Mouse (Mus musculus) E14TG2a.4 (cell line): Measurements from ENCODE around the gene Gad2.

Experiments used
- CTCF ChIP-seq: conservative IDR thresholded peaks from 2 replicates; pipeline ENCODE4 v1.5.1; 2014; ENCODE audit warnings: low read length
- NANOG ChIP-seq: IDR thresholded peaks from 2 replicates; pipeline ENCODE4 v1.6.1; 2014; ENCODE audit warnings: borderline replicate concordance, low read length, mixed read lengths
- POU5F1 ChIP-seq: IDR thresholded peaks from 2 replicates; pipeline ENCODE4 v1.6.1; 2014; ENCODE audit warnings: low read length, borderline replicate concordance

GRCm38 (mm10) chr2:22736134-22736533, 114.1 kb downstream of the Gad2 start:
- TF ChIP-seq CTCF (no peak), NANOG (no peak), POU5F1 (no peak)
